Mouse (Mus musculus) thymus, adult 2 months (tissue): ENCODE measurements at regions not wholly inside any gene's neighbourhood (a gene's known extent, or its start where the extent isn't known, plus 50 kb on each side); places are given as distances from the start of the nearest gene placed in this dataset.

Source experiments
- CTCF ChIP-seq: fragments of 200-500 bp; IDR thresholded peaks from 2 replicates; pipeline ENCODE4 v1.5.1; 2012; ENCODE audit warnings: mild to moderate bottlenecking, control low read depth, low read length, moderate library complexity, borderline replicate concordance; ENCODE audit not compliant: control insufficient read depth, poor library complexity, insufficient read depth; ENCODE audit errors: extremely low read depth
- POLR2A ChIP-seq: fragments of 200-500 bp; IDR thresholded peaks from 2 replicates; pipeline ENCODE4 v1.6.1; 2012; ENCODE audit warnings: mild to moderate bottlenecking, low read length, control low read depth, moderate library complexity; ENCODE audit not compliant: control insufficient read depth, poor library complexity, insufficient read depth; ENCODE audit errors: extremely low read depth

- no peak for TF ChIP-seq POLR2A
- no peak for TF ChIP-seq CTCF
Measured at GRCm38 (mm10) chr6:147800846-147801245, 246.2 kb upstream of the Far2 start.
